Mouse (Mus musculus): ENCODE measurements around the gene Grb10. TPM values are rescaled to one million over a fixed set of nuclear protein-coding genes. Genes with fewer than 3 reads are reported as not detected.
A peak's percentile ranks its signal among the peaks of the same experiment; 100 is the strongest.

Grb10 gene
- polyA plus RNA-seq, 1 experiment from 2014 or later = 87.1 TPM

- no peak overlapping the region for H3K9ac ChIP-seq
- 87% methylated on average over 4 of the region's 4 CpGs for WGBS
- no peak overlapping the region for H3K27ac ChIP-seq (replicated peaks)
- no peaks in the 10 kb centered on the region for H3K9me3 ChIP-seq
- H3K36me3 ChIP-seq = no peaks in the 10 kb centered on the region
- H3K27me3 ChIP-seq = peaks cover 77% of the 10 kb centered on the region
- H3K4me1 ChIP-seq (replicated peaks) = peaks cover 17% of the 10 kb centered on the region
- H3K4me3 ChIP-seq = no peak overlapping the region
- no peak overlapping the region for H3K4me2 ChIP-seq
- no peak for ATAC-seq (ENCODE audit: low FRiP score, low read depth)
These were observed 1.9 kb upstream of the Grb10 start for GRCm38 (mm10) chr11:12040391-12040790.

GRCm38 (mm10) chr11:12039748-12040147 is 1.3 kb upstream of the Grb10 start:
- Histone ChIP-seq H3K4me3 (no peak overlapping the region), H3K27me3 (peaks cover 83% of the 10 kb centered on the region), H3K4me1 (replicated peaks) (peaks cover 17% of the 10 kb centered on the region), H3K27ac (replicated peaks) (no peak overlapping the region), H3K36me3 (no peaks in the 10 kb centered on the region), H3K9me3 (no peaks in the 10 kb centered on the region), H3K4me2 (no peak overlapping the region), H3K9ac (no peak overlapping the region)
- 47% methylated on average over 6 of the region's 6 CpGs for WGBS
- peak; percentile 58; the same call in 1 of the 2 replicates for ATAC-seq (ENCODE audit: low FRiP score, low read depth)

DNA sequence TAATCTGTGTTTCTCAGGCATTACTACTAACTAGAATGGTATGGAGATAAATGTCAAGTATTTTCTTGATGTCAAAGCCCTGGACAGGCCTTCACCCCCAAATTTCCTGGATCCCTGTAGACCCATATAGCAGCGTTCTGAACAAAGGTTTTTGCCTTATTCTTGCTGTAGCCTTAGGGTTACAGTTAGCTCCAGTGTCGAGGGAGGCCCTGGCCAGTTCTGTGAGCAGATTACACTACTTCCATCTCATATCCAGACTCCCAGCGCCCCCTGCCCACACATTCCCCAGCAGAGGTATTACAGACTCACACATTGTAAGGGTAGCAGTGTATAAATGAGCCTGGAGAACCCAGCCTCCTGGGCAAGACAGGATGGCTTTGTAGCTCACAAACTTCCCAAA is 615 bp upstream of the Grb10 start:
- Histone ChIP-seq H3K4me1 (replicated peaks) (peaks cover 17% of the 10 kb centered on the region), H3K4me2 (no peak overlapping the region), H3K9me3 (no peaks in the 10 kb centered on the region), H3K9ac (no peak overlapping the region), H3K27me3 (peaks cover 87% of the 10 kb centered on the region), H3K27ac (replicated peaks) (no peak overlapping the region), H3K4me3 (no peak overlapping the region), H3K36me3 (no peaks in the 10 kb centered on the region)
- ATAC-seq (ENCODE audit: low FRiP score, low read depth) = 0 out of 2 replicates have a peak, but pooled peaks have one; percentile 14
- 25% methylated on average over 3 of the region's 3 CpGs for WGBS

DNA sequence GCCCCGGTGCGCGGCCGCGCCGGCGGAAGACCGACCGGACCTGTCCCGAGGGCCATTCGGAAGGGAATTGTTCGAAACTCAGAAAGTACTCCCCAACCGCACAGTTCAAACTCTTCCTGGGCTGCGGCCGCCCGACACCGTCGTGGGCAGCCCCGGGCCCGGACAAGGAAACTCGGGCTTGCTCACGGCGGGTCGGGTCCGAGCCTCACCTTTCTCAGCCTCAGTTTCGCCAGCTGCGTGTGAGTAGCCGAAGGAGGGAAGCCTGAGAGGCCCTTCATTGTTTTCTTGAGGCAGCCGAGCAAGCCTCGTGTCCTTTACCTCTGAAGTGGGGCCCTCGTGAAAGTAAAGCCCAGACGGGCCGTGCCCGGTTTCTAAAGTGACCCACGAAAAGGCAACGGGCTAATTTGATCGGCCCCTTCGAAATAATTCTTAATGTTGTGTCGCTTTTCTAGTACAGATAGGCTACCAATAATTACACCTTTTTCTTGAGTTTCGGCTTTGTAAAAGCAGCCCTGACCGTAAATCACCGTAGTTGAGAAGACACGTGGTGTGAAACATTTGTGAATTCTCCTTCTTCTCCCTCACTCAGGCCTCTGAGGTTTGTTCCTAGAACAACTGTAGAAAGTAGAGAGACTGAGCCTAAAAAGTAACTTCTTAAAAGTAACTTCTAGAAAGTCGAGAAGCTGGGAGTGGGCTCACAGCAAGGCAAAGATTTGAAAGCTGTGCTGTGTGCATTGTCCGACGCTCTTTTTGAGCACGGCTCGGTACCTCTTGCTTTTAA is 604 bp downstream of the Grb10 start:
- H3K4me3 ChIP-seq = peak overlapping the region; percentile 44
- H3K27ac ChIP-seq (replicated peaks) = no peak overlapping the region; the same call in 1 of the 2 replicates
- whole genome bisulfite sequencing = 6% methylated on average over 48 of the region's 48 CpGs
- peaks cover 92% of the 10 kb centered on the region for H3K27me3 ChIP-seq
- H3K4me2 ChIP-seq = peak overlapping the region; percentile 60
- no peaks in the 10 kb centered on the region for H3K36me3 ChIP-seq
- H3K4me1 ChIP-seq (replicated peaks) = peaks cover 17% of the 10 kb centered on the region
- H3K9me3 ChIP-seq = no peaks in the 10 kb centered on the region
- ATAC-seq (ENCODE audit: low FRiP score, low read depth) = no peak; the same call in 1 of the 2 replicates
- no peak overlapping the region for H3K9ac ChIP-seq

- H3K27me3 ChIP-seq = peaks cover 91% of the 10 kb centered on the region
- H3K36me3 ChIP-seq = no peaks in the 10 kb centered on the region
- H3K9me3 ChIP-seq = no peaks in the 10 kb centered on the region
- ATAC-seq (ENCODE audit: low FRiP score, low read depth) = peak; percentile 57
- peaks cover 20% of the 10 kb centered on the region for H3K4me1 ChIP-seq (replicated peaks)
- WGBS = under 1% methylated on average over 73 of the region's 93 CpGs
- H3K4me3 ChIP-seq = peak overlapping the region; percentile 44
- peak overlapping the region; percentile 69 for H3K27ac ChIP-seq (replicated peaks)
- peak overlapping the region; percentile 60 for H3K4me2 ChIP-seq
- peak overlapping the region; percentile 42 for H3K9ac ChIP-seq
These were observed 1.3 kb downstream of the Grb10 start for GRCm38 (mm10) chr11:12037075-12037686.

DNA sequence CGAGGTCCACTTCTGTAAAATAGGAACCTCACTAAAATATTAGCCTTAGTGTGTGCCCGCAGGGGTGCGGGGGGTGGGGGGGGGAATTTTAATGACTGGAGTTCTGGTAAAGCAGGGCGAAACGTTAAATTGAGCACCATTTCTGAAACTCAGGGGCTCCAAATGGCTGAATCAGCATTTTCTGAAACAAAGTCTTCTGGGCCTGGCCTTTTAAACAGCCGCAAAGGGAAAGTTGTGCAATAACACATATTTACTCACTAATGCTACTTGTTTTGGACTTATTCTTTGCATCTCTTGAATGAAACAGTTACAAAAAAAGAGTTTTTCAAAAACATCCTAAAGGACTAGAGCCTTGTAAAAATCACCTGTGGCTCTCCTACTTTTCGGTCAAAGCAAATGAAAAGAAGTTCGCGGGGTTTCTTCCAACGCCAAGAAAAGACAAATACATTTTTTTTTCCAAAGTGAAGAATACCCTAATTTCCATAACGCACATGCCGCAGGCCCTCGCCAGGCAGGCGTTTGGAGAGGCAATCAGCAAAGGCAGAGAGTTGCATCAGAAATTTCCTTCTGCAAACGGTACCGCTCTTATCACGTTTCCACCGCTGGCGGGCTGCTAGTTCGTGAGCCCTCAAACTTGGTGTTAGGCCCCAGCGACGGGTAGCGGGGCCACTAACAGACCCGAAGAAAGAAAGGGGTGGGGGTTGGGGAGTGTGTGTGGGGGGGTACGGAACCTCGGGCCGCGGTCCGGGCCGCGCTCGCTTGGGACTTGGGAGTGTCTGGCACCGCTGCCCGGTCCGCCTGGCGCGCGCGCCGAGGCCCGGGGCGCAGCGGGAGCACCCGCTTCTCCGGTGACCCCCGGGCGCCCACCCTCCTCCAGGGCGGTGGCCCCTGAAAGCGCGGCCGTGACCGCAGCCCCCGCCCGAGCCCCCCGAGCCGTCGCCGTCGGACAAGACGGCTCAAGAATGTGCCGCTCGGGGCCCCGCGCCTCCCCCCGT is 2.3 kb downstream of the Grb10 start:
- peaks cover 89% of the 10 kb centered on the region for H3K27me3 ChIP-seq
- peak overlapping the region; percentile 60 for H3K4me2 ChIP-seq
- no peaks in the 10 kb centered on the region for H3K9me3 ChIP-seq
- WGBS = 2% methylated on average over 43 of the region's 65 CpGs
- peak overlapping the region; percentile 44 for H3K4me3 ChIP-seq
- H3K9ac ChIP-seq = peak overlapping the region; percentile 42
- no peaks in the 10 kb centered on the region for H3K36me3 ChIP-seq
- peak overlapping the region; percentile 69 for H3K27ac ChIP-seq (replicated peaks)
- ATAC-seq (ENCODE audit: low FRiP score, low read depth) = peak; percentile 39; the same call in 1 of the 2 replicates
- H3K4me1 ChIP-seq (replicated peaks) = peaks cover 20% of the 10 kb centered on the region

- H3K9ac ChIP-seq = no peak overlapping the region
- no peaks in the 10 kb centered on the region for H3K9me3 ChIP-seq
- H3K27ac ChIP-seq (replicated peaks) = 0 out of 2 replicates have a peak overlapping the region, but pooled peaks have one; percentile 4
- H3K27me3 ChIP-seq = peaks cover 84% of the 10 kb centered on the region
- peaks cover 20% of the 10 kb centered on the region for H3K4me1 ChIP-seq (replicated peaks)
- H3K36me3 ChIP-seq = no peaks in the 10 kb centered on the region
- peak overlapping the region; percentile 60 for H3K4me2 ChIP-seq
- WGBS = 8% methylated on average over 12 of the region's 12 CpGs
- no peak for ATAC-seq (ENCODE audit: low FRiP score, low read depth)
- peak overlapping the region; percentile 44 for H3K4me3 ChIP-seq
These were observed 3.2 kb downstream of the Grb10 start for GRCm38 (mm10) chr11:12035324-12035723.

DNA sequence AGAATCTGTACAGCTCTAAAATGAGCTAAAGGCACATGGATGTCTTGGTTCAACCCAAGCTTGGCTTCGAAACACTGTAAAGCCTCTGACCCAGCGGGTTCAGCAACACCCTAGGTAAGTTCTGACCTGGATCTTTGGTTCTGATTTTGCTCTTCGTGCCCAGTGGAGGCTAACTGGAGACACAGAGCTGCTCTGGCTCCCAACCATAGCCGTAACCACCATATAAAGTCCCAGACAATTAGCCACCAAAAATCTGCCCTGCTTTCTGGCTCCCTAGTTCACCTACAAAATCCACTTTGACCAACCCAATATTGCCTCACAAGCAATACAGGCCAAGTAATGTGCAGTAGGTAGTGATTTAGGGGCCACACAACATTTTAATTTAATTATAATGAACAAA is 3.7 kb downstream of the Grb10 start:
- peaks cover 20% of the 10 kb centered on the region for H3K4me1 ChIP-seq (replicated peaks)
- H3K4me2 ChIP-seq = peak overlapping the region; percentile 60; the same call in 1 of the 2 replicates
- no peaks in the 10 kb centered on the region for H3K36me3 ChIP-seq
- 0 out of 2 replicates have a peak overlapping the region, but pooled peaks have one; percentile 15 for H3K4me3 ChIP-seq
- WGBS = 49% methylated on average over 4 of the region's 4 CpGs
- 0 out of 2 replicates have a peak overlapping the region, but pooled peaks have one; percentile 4 for H3K9ac ChIP-seq
- no peak for ATAC-seq (ENCODE audit: low FRiP score, low read depth)
- no peak overlapping the region for H3K27ac ChIP-seq (replicated peaks)
- no peaks in the 10 kb centered on the region for H3K9me3 ChIP-seq
- H3K27me3 ChIP-seq = peaks cover 79% of the 10 kb centered on the region

- peaks cover 79% of the 10 kb centered on the region for H3K27me3 ChIP-seq
- H3K36me3 ChIP-seq = no peaks in the 10 kb centered on the region
- H3K4me2 ChIP-seq = peak overlapping the region; percentile 60; the same call in 1 of the 2 replicates
- H3K9me3 ChIP-seq = no peaks in the 10 kb centered on the region
- WGBS = 39% methylated on average over 5 of the region's 5 CpGs
- peaks cover 20% of the 10 kb centered on the region for H3K4me1 ChIP-seq (replicated peaks)
- no peak overlapping the region for H3K9ac ChIP-seq
- 0 out of 2 replicates have a peak overlapping the region, but pooled peaks have one; percentile 15 for H3K4me3 ChIP-seq
- H3K27ac ChIP-seq (replicated peaks) = no peak overlapping the region
- ATAC-seq (ENCODE audit: low FRiP score, low read depth) = no peak
These were observed 4.1 kb downstream of the Grb10 start for GRCm38 (mm10) chr11:12034371-12034770.

- 0 out of 2 replicates have a peak overlapping the region, but pooled peaks have one; percentile 6 for H3K4me2 ChIP-seq
- 36% methylated on average over 5 of the region's 5 CpGs for WGBS
- H3K36me3 ChIP-seq = no peaks in the 10 kb centered on the region
- no peak overlapping the region for H3K4me3 ChIP-seq
- H3K4me1 ChIP-seq (replicated peaks) = peaks cover 18% of the 10 kb centered on the region
- no peak for ATAC-seq (ENCODE audit: low FRiP score, low read depth)
- H3K27me3 ChIP-seq = peaks cover 77% of the 10 kb centered on the region
- H3K9me3 ChIP-seq = no peaks in the 10 kb centered on the region
- no peak overlapping the region for H3K27ac ChIP-seq (replicated peaks)
- no peak overlapping the region for H3K9ac ChIP-seq
These were observed 5.7 kb downstream of the Grb10 start for GRCm38 (mm10) chr11:12032831-12033230.

DNA sequence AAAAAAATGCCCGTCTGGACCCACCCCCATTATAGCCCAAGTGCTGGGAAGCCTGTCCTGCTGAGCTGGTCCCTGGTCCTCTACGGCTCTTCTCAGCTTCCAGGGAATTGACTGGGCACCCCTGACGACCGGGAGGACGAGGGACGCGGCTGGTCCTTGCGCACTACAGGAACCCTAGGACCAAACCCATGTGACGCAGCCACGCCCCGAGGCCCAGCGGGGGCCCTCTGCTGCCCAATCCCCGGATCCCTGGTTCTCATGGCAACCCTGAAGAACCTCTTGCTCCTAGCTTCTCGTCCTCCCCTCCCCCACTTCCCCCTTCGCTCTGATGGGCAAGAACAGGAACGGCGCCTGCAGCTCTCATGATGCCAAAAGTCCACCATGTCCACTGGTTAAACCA is 11.8 kb downstream of the Grb10 start:
- Histone ChIP-seq H3K4me1 (replicated peaks) (0 out of 2 replicates have a peak, but pooled peaks cover 4% of the 10 kb centered on the region), H3K27ac (replicated peaks) (peak overlapping the region; percentile 80), H3K4me2 (peak overlapping the region; percentile 54), H3K36me3 (no peaks in the 10 kb centered on the region), H3K9me3 (peaks cover 7% of the 10 kb centered on the region; the same call in 1 of the 2 replicates), H3K9ac (peak overlapping the region; percentile 25), H3K27me3 (peaks cover 46% of the 10 kb centered on the region), H3K4me3 (peak overlapping the region; percentile 45)
- peak; percentile 59 for ATAC-seq (ENCODE audit: low FRiP score, low read depth)
- WGBS = 61% methylated on average over 17 of the region's 17 CpGs

Measured in hindbrain, embryonic 15.5 days (tissue).